15 mouse cellular contexts compared by ENCODE assay signal in genomic region chr10:53466261-53466660, GRCm38 (mm10).
DNase-seq lines count a peak whose midpoint lies in the region; ATAC-seq and TF ChIP-seq lines count a peak whose summit lies in the region.
"Had no signal": no experiment of that assay in that cellular context is flagged by ENCODE, and none has a peak within 500 bp of the region (broad histone marks: within the 10 kb centered on the region; RNA-seq: fewer than 3 reads in every experiment).

No protein-coding gene starts in this region.

- DNase-seq in heart, postnatal 10 days: no peak
- no peak for DNase-seq in lung, embryonic 14.5 days
- DNase-seq in lung, postnatal 36 days: no peak
- DNase-seq in left cerebral cortex, postnatal 36 days (ENCODE audit: low spot score in 2 of 2): no peak
- DNase-seq: adrenal gland, postnatal 25 days; cerebellum, adult 11 months; left cerebral cortex, postnatal 4 days; right cerebral cortex, adult 18-20 months; thymus, adult 2 months had no signal

- no peaks in the 10 kb centered on the region for H3K27me3 ChIP-seq in heart, embryonic 15.5 days
- no peaks in the 10 kb centered on the region for H3K27me3 ChIP-seq in lung, embryonic 14.5 days (ENCODE audit: insufficient read depth, low read length)
- H3K27me3 ChIP-seq in forebrain, embryonic 16.5 days (replicated peaks; ENCODE audit: control insufficient read depth, insufficient read depth, low read length): no peaks in the 10 kb centered on the region
- H3K27me3 ChIP-seq in stomach, embryonic 15.5 days (replicated peaks): no peaks in the 10 kb centered on the region
- H3K27me3 ChIP-seq: hindbrain, embryonic 12.5 days had no signal

- 0 out of 2 replicates have a peak, but pooled peaks cover under 1% of the 10 kb centered on the region for H3K9me3 ChIP-seq in heart, embryonic 15.5 days (replicated peaks)
- H3K9me3 ChIP-seq in lung, embryonic 14.5 days (ENCODE audit: low read depth, low read length): peaks cover 3% of the 10 kb centered on the region
- peaks cover 3% of the 10 kb centered on the region; the same call in 1 of the 2 replicates for H3K9me3 ChIP-seq in forebrain, embryonic 16.5 days (ENCODE audit: control insufficient read depth, low read length)
- no peaks in the 10 kb centered on the region for H3K9me3 ChIP-seq in stomach, embryonic 15.5 days

- WGBS in heart, embryonic 15.5 days: 73% methylated on average over 6 of the region's 6 CpGs
- WGBS in lung, embryonic 14.5 days: 43% methylated on average over 6 of the region's 6 CpGs
- 45% methylated on average over 6 of the region's 6 CpGs for WGBS in forebrain, embryonic 16.5 days
- WGBS in stomach, embryonic 15.5 days: 37% methylated on average over 6 of the region's 6 CpGs

- H3K4me3 ChIP-seq in heart, embryonic 15.5 days: no peak overlapping the region
- no peak overlapping the region for H3K4me3 ChIP-seq in lung, embryonic 14.5 days (ENCODE audit: low read depth, low read length)
- no peak overlapping the region for H3K4me3 ChIP-seq in forebrain, embryonic 16.5 days (replicated peaks; ENCODE audit: low read length)
- H3K4me3 ChIP-seq in stomach, embryonic 15.5 days (replicated peaks): no peak overlapping the region
- H3K4me3 ChIP-seq: hindbrain, embryonic 12.5 days had no signal

- peaks cover 37% of the 10 kb centered on the region for H3K4me1 ChIP-seq in heart, embryonic 15.5 days (replicated peaks)
- H3K4me1 ChIP-seq in lung, embryonic 14.5 days (ENCODE audit: insufficient read depth): peaks cover 15% of the 10 kb centered on the region
- H3K4me1 ChIP-seq in forebrain, embryonic 16.5 days (replicated peaks; ENCODE audit: control insufficient read depth, insufficient read depth, low read length): peaks cover 35% of the 10 kb centered on the region
- 0 out of 2 replicates have a peak, but pooled peaks cover 11% of the 10 kb centered on the region for H3K4me1 ChIP-seq in stomach, embryonic 15.5 days

- peak overlapping the region; percentile 59 for H3K27ac ChIP-seq in heart, embryonic 15.5 days
- H3K27ac ChIP-seq in lung, embryonic 14.5 days (ENCODE audit: low read depth): peak overlapping the region; percentile 71
- peak overlapping the region; percentile 34 for H3K27ac ChIP-seq in forebrain, embryonic 16.5 days (ENCODE audit: low read length)
- H3K27ac ChIP-seq in stomach, embryonic 15.5 days: peak overlapping the region; percentile 61
- H3K27ac ChIP-seq: hindbrain, embryonic 12.5 days; kidney, postnatal 0 days; liver, embryonic 14.5 days had no signal

- no peaks in the 10 kb centered on the region for H3K36me3 ChIP-seq in heart, embryonic 15.5 days
- no peaks in the 10 kb centered on the region for H3K36me3 ChIP-seq in lung, embryonic 14.5 days (ENCODE audit: insufficient read depth)
- no peaks in the 10 kb centered on the region for H3K36me3 ChIP-seq in forebrain, embryonic 16.5 days (ENCODE audit: control insufficient read depth, insufficient read depth)
- no peaks in the 10 kb centered on the region for H3K36me3 ChIP-seq in stomach, embryonic 15.5 days
- H3K36me3 ChIP-seq: hindbrain, embryonic 12.5 days had no signal

- no peak overlapping the region for H3K4me2 ChIP-seq in heart, embryonic 15.5 days
- H3K4me2 ChIP-seq in lung, embryonic 14.5 days: no peak overlapping the region
- H3K4me2 ChIP-seq in forebrain, embryonic 16.5 days (ENCODE audit: low read length): no peak overlapping the region
- no peak overlapping the region for H3K4me2 ChIP-seq in stomach, embryonic 15.5 days
- H3K4me2 ChIP-seq: hindbrain, embryonic 12.5 days had no signal

- TF ChIP-seq CTCF in lung, embryonic 14.5 days (IDR thresholded peaks at IDR 0.05; ENCODE audit: low read depth): no peak

- ATAC-seq in heart, embryonic 15.5 days (replicated peaks; ENCODE audit: insufficient number of reproducible peaks, insufficient read depth, low FRiP score, low read depth): no peak
- ATAC-seq in lung, embryonic 14.5 days (ENCODE audit: insufficient read depth): no peak
- ATAC-seq in forebrain, embryonic 16.5 days: peak; percentile 67
- no peak for ATAC-seq in stomach, embryonic 15.5 days (ENCODE audit: insufficient read depth, low FRiP score, low read depth)

- no peak overlapping the region for H3K9ac ChIP-seq in heart, embryonic 15.5 days
- H3K9ac ChIP-seq in lung, embryonic 14.5 days: no peak overlapping the region
- H3K9ac ChIP-seq in forebrain, embryonic 16.5 days (replicated peaks; ENCODE audit: low read depth, low read length): no peak overlapping the region
- H3K9ac ChIP-seq in stomach, embryonic 15.5 days: no peak overlapping the region
- H3K9ac ChIP-seq: hindbrain, embryonic 12.5 days; liver, embryonic 14.5 days had no signal

- intact Hi-C loops in heart, postnatal 10 days (cut with DNase I): loop anchor here (2.0 kb wide), 2 partner anchors 43 to 87 kb away; partner anchors contain the start of gene Cep85l
- intact Hi-C loops in left cerebral cortex, postnatal 36 days (cut with DNase I): no loop called here
